Mouse (Mus musculus) Patski (cell line): ENCODE data around the gene Sar1b. TPM values are rescaled to one million over a fixed set of nuclear protein-coding genes. Genes with fewer than 3 reads are reported as not detected.

ENCODE experiments used
- ATAC-seq: fragments of 100-300 bp; one replicate; pipeline ENCODE4 v1.8.0; 2021
- CTCF ChIA-PET: fragments of 350-600 bp; sonication (Branson Sonifier 250); formaldehyde crosslinking; loops from one replicate; lab custom pipeline; 2022; ENCODE audit warnings: inconsistent platforms; lab: Charles Lee
- POLR2A ChIA-PET: fragments of 350-600 bp; sonication (Branson Sonifier 250); formaldehyde crosslinking; loops from one replicate; lab custom pipeline; 2022; ENCODE audit warnings: antibody characterized with exemption, inconsistent platforms; lab: Charles Lee
- DNase-seq: peaks from one replicate; pipeline ENCODE4 v3.0.0-alpha.2; 2011; ENCODE audit warnings: low read depth, low spot score
- H3K27me3 ChIP-seq: fragments of 371-371 bp; one replicate; pipeline ENCODE4 v1.5.1; 2021
- CTCF ChIP-seq: fragments of 100-300 bp; IDR thresholded peaks from one replicate; pipeline ENCODE4 v1.5.1; 2021
- in situ Hi-C: fragments of 300-500 bp; cut with MboI; formaldehyde crosslinking; loops from 3 replicates; pipeline ENCODE4 v1.11.1; 2018; ENCODE audit warnings: low pct_unique_long_range_greater_than_20kb, mixed read lengths
- polyA plus RNA-seq: library from polyadenylated mRNA; unstranded; gene quantifications from one replicate; pipeline ENCODE4 v1.2.3, GENCODE M21; 2021

Sar1b gene
- polyA plus RNA-seq, 1 experiment from 2014 or later: 91.0 TPM

GRCm38 (mm10) chr11:51836506-51836905 is 73.0 kb downstream of the Sar1b start:
- TF ChIP-seq CTCF: no peak
- in situ Hi-C loops: no loop called here
- POLR2A ChIA-PET: no interaction called here
- DNase-seq (no peak), ATAC-seq (no peak)
- no peaks in the 10 kb centered on the region for H3K27me3 ChIP-seq
- CTCF ChIA-PET: interaction anchor here (1.5 kb wide), 1 partner anchor 14 kb away, joined by 3 read pairs; no protein-coding TSS in a partner anchor

GRCm38 (mm10) chr11:51837164-51838153 is 74.0 kb downstream of the Sar1b start:
- H3K27me3 ChIP-seq: no peaks in the 10 kb centered on the region
- DNase-seq (no peak), ATAC-seq (no peak)
- CTCF ChIA-PET: interaction anchor here (0.9 to 1.6 kb wide), 5 partner anchors 13 to 129 kb away, joined by 3 to 4 read pairs (median 3); no protein-coding TSS in a partner anchor
- POLR2A ChIA-PET: interaction anchor here (0.8 kb wide), 1 partner anchor 15 kb away, joined by 7 read pairs; no protein-coding TSS in a partner anchor
- in situ Hi-C loops: no loop called here
- TF ChIP-seq CTCF: no peak

DNA sequence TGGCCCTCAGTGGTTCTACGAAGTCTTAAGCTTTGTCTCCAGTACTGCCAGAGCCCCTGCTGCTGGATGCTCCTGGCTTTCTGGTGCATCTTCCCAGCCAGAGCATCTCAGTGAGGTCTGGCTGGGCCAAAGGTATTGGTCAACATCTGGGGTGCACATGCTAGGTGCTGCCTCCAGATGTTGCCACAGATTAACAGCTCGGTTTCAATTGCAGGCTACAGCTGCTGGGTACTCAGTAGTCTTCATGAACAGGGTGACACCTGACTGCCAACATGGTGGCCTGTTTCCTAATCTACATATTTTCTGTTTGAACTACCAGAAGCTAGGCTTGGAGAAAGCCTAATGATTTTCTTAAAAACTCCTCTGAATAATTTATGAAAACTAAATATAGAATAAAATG is 75.6 kb downstream of the Sar1b start:
- in situ Hi-C loops: no loop called here
- TF ChIP-seq CTCF: no peak

DNA sequence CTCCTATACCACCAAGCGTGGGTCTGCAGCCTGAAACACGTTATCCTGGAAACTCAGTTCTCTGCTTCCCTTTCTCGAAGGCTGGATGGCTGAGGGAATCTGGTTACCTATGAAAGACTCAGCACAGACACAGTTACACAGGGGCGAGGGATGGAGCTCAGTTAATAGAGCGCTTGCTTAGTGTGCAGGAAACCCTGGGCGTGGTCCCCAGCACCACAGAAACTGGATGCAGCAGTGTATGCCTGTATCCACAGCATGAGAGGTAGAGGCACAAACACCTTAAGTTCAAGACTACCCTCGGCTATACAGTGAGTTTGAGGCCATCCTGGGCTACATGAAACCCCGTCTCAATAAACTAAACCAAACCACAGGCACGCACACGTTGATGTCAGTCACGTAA is 76.5 kb downstream of the Sar1b start:
- in situ Hi-C loops: no loop called here

More for the DNA sequence above, 75.6 kb downstream of the Sar1b start:
- DNase-seq: no peak
- H3K27me3 ChIP-seq: no peaks in the 10 kb centered on the region
- POLR2A ChIA-PET: no interaction called here
- CTCF ChIA-PET: interaction anchor here (0.9 to 1.6 kb wide), 4 partner anchors 8 to 21 kb away, joined by 3 to 4 read pairs (median 3); no protein-coding TSS in a partner anchor
- ATAC-seq: no peak

DNA sequence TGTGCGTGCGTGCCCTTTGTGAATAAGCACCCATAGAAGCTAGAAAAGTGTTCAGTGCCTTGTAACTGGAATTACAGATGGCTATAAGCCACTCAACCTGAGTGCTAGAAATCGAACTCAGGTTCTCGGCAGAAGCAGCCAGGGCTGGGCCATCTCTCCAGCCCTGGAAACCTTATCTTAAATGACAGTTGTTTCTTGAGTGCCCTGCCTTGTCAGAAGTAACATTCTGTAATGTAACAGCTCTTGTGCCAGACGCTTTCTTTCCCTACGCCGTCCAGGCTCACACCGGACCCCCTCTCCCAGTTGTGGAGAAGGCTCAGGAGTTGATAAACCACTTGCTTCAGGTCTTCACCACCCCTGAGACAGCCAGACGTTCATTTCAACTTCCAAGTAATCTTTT is 77.2 kb downstream of the Sar1b start:
- CTCF ChIA-PET: no interaction called here
- no peak for DNase-seq

More for the DNA sequence above, 76.5 kb downstream of the Sar1b start:
- DNase-seq: no peak
- H3K27me3 ChIP-seq: no peaks in the 10 kb centered on the region
- ChIA-PET POLR2A (interaction anchor here (1.4 kb wide), 1 partner anchor 17 kb away, joined by 3 read pairs; no protein-coding TSS in a partner anchor), CTCF (interaction anchor here (0.9 kb wide), 1 partner anchor 12 kb away, joined by 3 read pairs; no protein-coding TSS in a partner anchor)
- no peak for ATAC-seq
- TF ChIP-seq CTCF: no peak

GRCm38 (mm10) chr11:51841149-51841548 is 77.7 kb downstream of the Sar1b start:
- no peak for TF ChIP-seq CTCF
- DNase-seq (no peak), ATAC-seq (no peak)
- POLR2A ChIA-PET: interaction anchor here (0.6 to 1.4 kb wide), 2 partner anchors 9 to 15 kb away, joined by 3 read pairs; no protein-coding TSS in a partner anchor
- H3K27me3 ChIP-seq: no peaks in the 10 kb centered on the region
- CTCF ChIA-PET: no interaction called here
- in situ Hi-C loops: no loop called here

More for the DNA sequence above, 77.2 kb downstream of the Sar1b start:
- POLR2A ChIA-PET: interaction anchor here (0.6 to 1.4 kb wide), 2 partner anchors 9 to 16 kb away, joined by 3 read pairs; no protein-coding TSS in a partner anchor
- ATAC-seq: no peak
- TF ChIP-seq CTCF: no peak
- H3K27me3 ChIP-seq: no peaks in the 10 kb centered on the region
- in situ Hi-C loops: no loop called here

Other genes starting within 250 kb of the Sar1b start
- gene Phykpl, start 178.9 kb upstream of the Sar1b start, polyA plus RNA-seq: 18.4 TPM
- 520 TPM for gene Hnrnpab, start 156.8 kb upstream of the Sar1b start, polyA plus RNA-seq
- gene Nhp2, start 144.0 kb upstream of the Sar1b start, polyA plus RNA-seq: 69.0 TPM
- gene Rmnd5b, start 127.8 kb upstream of the Sar1b start, polyA plus RNA-seq: 49.4 TPM
- 25.0 TPM for gene N4bp3, start 112.8 kb upstream of the Sar1b start, polyA plus RNA-seq
- gene D930048N14Rik, start 112.7 kb upstream of the Sar1b start, polyA plus RNA-seq: 8.3 TPM
- 67.1 TPM for gene 0610009B22Rik, start 74.8 kb upstream of the Sar1b start, polyA plus RNA-seq
- gene Sec24a, start 53 bp upstream of the Sar1b start, polyA plus RNA-seq: 18.8 TPM
- gene Jade2, start 94.0 kb downstream of the Sar1b start, polyA plus RNA-seq: 31.6 TPM
- gene Cdkn2aipnl, start 204.0 kb downstream of the Sar1b start, polyA plus RNA-seq: 32.2 TPM
- 227 TPM for gene Ube2b, start 237.1 kb downstream of the Sar1b start, polyA plus RNA-seq
- 6.3 TPM for gene Cdkl3, start 240.5 kb downstream of the Sar1b start, polyA plus RNA-seq